Mouse (Mus musculus) layer of hippocampus, adult 11-12 months (tissue): ENCODE measurements at regions not wholly inside any gene's neighbourhood (a gene's known extent, or its start where the extent isn't known, plus 50 kb on each side); places are given as distances from the start of the nearest gene placed in this dataset.

Experiments used
- DNase-seq: peaks from one replicate; pipeline ENCODE4 v3.0.0; 2022; ENCODE audit warnings: low spot score

GRCm38 (mm10) chr14:64580086-64580485, 476.0 kb downstream of the Prss52 start:
- no peak for DNase-seq

GRCm38 (mm10) chr14:64580862-64581261, 476.8 kb downstream of the Prss52 start:
- DNase-seq: no peak

GRCm38 (mm10) chr14:64581705-64582104, 477.6 kb downstream of the Prss52 start:
- no peak for DNase-seq

GRCm38 (mm10) chr14:64582822-64583221, 478.7 kb downstream of the Prss52 start:
- DNase-seq: no peak

GRCm38 (mm10) chr14:64584221-64584620, 480.1 kb downstream of the Prss52 start:
- DNase-seq: no peak

- no peak for DNase-seq
Measured at GRCm38 (mm10) chr14:64585081-64585470, 481.0 kb downstream of the Prss52 start.

GRCm38 (mm10) chr14:64585471-64586192, 481.5 kb downstream of the Prss52 start:
- no peak for DNase-seq

- DNase-seq: no peak
Measured at GRCm38 (mm10) chr14:64586386-64586859, 482.3 kb downstream of the Prss52 start.

GRCm38 (mm10) chr14:64586860-64587698, 483.0 kb downstream of the Prss52 start:
- DNase-seq: peak; percentile 53

- peak; percentile 74 for DNase-seq
Measured at GRCm38 (mm10) chr14:64587699-64588434, 483.8 kb downstream of the Prss52 start.

GRCm38 (mm10) chr14:64588561-64588960, 484.5 kb downstream of the Prss52 start:
- DNase-seq: no peak

GRCm38 (mm10) chr14:64589126-64589525, 485.0 kb downstream of the Prss52 start:
- no peak for DNase-seq

- peak; percentile 53 for DNase-seq
Measured at GRCm38 (mm10) chr14:64589571-64590547, 485.8 kb downstream of the Prss52 start.

- DNase-seq: no peak
Measured at GRCm38 (mm10) chr14:64590611-64591010, 486.5 kb downstream of the Prss52 start.

- DNase-seq: no peak
Measured at GRCm38 (mm10) chr14:64591091-64591976, 487.2 kb downstream of the Prss52 start.

GRCm38 (mm10) chr14:64592176-64592575, 488.1 kb downstream of the Prss52 start:
- DNase-seq: no peak

- no peak for DNase-seq
Measured at GRCm38 (mm10) chr14:64592706-64593320, 488.7 kb downstream of the Prss52 start.

- peak; percentile 80 for DNase-seq
Measured at GRCm38 (mm10) chr14:64593564-64593963, 489.5 kb downstream of the Prss52 start.

- DNase-seq: no peak
Measured at GRCm38 (mm10) chr14:64594021-64594561, 490.0 kb downstream of the Prss52 start.
